Mouse (Mus musculus): ENCODE results near the gene Slc28a1.

DNA sequence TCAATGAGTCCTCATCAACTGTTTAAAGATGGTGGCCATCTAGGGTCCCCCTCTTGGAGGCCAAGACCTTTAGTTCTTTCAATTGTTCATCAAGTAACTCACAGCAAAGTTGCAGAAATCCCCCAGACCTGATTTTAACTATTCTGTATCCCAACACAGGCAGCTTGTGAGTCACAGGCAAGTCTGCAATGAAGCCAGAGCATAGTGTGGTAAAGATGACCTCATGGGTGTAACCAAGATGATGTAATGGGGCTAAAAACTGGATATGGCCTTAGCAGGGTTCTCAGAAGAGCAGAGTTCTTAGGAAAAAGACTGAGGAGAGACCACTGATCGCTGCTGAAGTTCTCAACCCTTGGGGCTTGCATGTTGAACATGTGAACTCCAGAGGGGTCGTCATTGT lies 69.5 kb downstream of the Slc28a1 start:
- TF ChIP-seq CTCF (IDR thresholded peaks at IDR 0.05; ENCODE audit: insufficient read depth, low read length) (no peak), POLR2A (IDR thresholded peaks at IDR 0.05; ENCODE audit: borderline replicate concordance, extremely low read depth, low read depth, low read length) (no peak)
